Mouse (Mus musculus): ENCODE measurements around the gene Pigg.

DNA sequence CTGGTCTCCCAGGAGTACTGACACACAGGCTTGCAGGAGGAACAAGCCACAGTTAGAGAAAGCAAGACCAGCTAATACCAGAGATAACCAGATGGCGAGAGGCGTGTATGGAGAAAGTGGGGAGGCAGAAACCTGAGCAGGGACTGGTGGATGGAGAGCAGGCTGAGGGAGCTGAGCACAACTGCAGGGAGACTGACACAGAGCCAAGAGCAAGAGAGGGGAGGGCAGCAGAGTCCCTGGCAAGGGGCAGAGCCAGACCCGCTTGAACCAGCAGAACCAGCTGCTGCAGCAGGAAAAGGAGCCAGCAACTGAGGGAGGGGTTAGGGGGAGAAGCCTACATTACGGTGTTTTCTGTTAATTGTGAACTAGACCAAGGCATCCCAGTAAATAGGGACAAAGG, 49.7 kb upstream of the Pigg start:
- TF ChIP-seq POLR2A (IDR thresholded peaks at IDR 0.05; ENCODE audit: control insufficient read depth, extremely low read depth, insufficient read depth, low read length, poor library complexity) (no peak), CTCF (IDR thresholded peaks at IDR 0.05; ENCODE audit: borderline replicate concordance, control insufficient read depth, extremely low read depth, insufficient read depth, low read length, poor library complexity) (no peak)

Measured in thymus, adult 2 months (tissue).